8 mouse cellular contexts compared by ENCODE assay signal in the genomic region with DNA sequence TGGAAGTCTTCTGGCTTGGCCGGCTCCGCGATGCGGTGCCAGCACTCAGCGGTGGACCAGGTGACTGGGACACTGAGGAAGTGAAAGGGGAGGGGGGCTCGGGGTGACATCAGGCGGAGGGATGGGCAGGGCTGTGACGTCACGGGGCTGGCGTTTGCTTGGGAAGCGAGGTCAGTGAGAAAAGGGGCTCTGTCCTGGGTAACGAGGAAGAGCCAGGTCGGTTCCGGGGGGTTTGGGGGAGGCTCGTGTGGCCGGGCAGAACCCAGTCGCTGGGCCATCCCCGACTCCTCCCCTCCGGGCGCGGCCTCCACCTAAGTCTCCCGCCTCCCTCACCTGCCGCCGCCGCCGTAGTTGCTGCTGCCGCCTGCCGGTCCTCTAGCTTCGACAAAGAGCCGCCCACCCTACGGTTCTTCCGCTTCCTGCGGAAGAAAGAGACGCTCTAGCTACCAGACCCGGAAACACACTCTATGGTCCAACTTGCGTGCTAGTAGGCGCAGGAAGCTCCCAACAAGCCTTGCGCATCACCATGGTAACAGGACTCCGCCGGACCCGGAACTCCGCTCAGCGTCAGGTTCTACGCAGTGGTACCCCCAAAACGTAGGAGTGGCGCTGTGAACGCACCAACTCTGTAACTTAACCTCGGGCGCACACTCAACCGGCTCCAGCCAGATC. TPM values are rescaled to one million over a fixed set of nuclear protein-coding genes. Genes with fewer than 3 reads are reported as not detected.
DNase-seq lines count a peak whose midpoint lies in the region; ATAC-seq and TF ChIP-seq lines count a peak whose summit lies in the region.

A gene (minus strand): TSS at position 414 of the 672 bp plus-strand sequence.

- TF ChIP-seq CTCF in ES-Bruce4 (IDR thresholded peaks at IDR 0.05; ENCODE audit: low read depth, low read length), result peak; percentile 13

- DNase-seq in heart, postnatal 10 days, result peak; percentile 95 to 97
- peak; percentile 95 for DNase-seq in layer of hippocampus, adult 11-12 months (ENCODE audit: low spot score)
- peak; percentile 97 to 98 for DNase-seq in lung, adult 18-20 months
- peak; percentile 96 for DNase-seq in testis, postnatal 14 days (ENCODE audit: low spot score)

- TF ChIP-seq POLR2A in ES-Bruce4 (IDR thresholded peaks at IDR 0.05; ENCODE audit: insufficient read depth, low read length), result peak; percentile 96

- no peaks in the 10 kb centered on the region for H3K27me3 ChIP-seq in ES-Bruce4 (ENCODE audit: control insufficient read depth, insufficient read depth, low read length, poor library complexity, severe bottlenecking)
- no peaks in the 10 kb centered on the region for H3K27me3 ChIP-seq in forebrain, embryonic 13.5 days
- no peaks in the 10 kb centered on the region for H3K27me3 ChIP-seq in neural tube, embryonic 15.5 days (replicated peaks)

- ATAC-seq in cerebellum, adult (ENCODE audit: insufficient number of reproducible peaks, low FRiP score, low TSS enrichment), result peak; percentile 79
- peak; percentile 90 for ATAC-seq in forebrain, embryonic 13.5 days
- ATAC-seq in neural tube, embryonic 15.5 days (ENCODE audit: low FRiP score), result peak; percentile 90

- peak within 1 kb of the TSS; percentile 96 for H3K27ac ChIP-seq in ES-Bruce4 (ENCODE audit: insufficient read depth, low read length)
- peak within 1 kb of the TSS; percentile 95 for H3K27ac ChIP-seq in forebrain, embryonic 13.5 days
- peak within 1 kb of the TSS; percentile 98 for H3K27ac ChIP-seq in neural tube, embryonic 15.5 days (replicated peaks)

- peak; percentile 59; the same call in 1 of the 2 replicates for TF ChIP-seq EP300 in ES-Bruce4 (IDR thresholded peaks at IDR 0.05; ENCODE audit: insufficient read depth, low read depth, low read length)

- H3K36me3 ChIP-seq in ES-Bruce4 (ENCODE audit: control insufficient read depth, insufficient read depth, low read length, poor library complexity, severe bottlenecking), result peaks cover 36% of the 10 kb centered on the region
- peaks cover 33% of the 10 kb centered on the region for H3K36me3 ChIP-seq in forebrain, embryonic 13.5 days (ENCODE audit: poor library complexity, severe bottlenecking)
- peaks cover 31% of the 10 kb centered on the region for H3K36me3 ChIP-seq in neural tube, embryonic 15.5 days

- no peaks in the 10 kb centered on the region for H3K9me3 ChIP-seq in ES-Bruce4 (replicated peaks; ENCODE audit: control insufficient read depth, insufficient read depth, low read length, poor library complexity, severe bottlenecking)
- no peaks in the 10 kb centered on the region for H3K9me3 ChIP-seq in forebrain, embryonic 13.5 days (replicated peaks)
- no peaks in the 10 kb centered on the region for H3K9me3 ChIP-seq in neural tube, embryonic 15.5 days (replicated peaks)

- intact Hi-C loops in heart, postnatal 10 days (cut with DNase I), result no loop called here

- H3K4me2 ChIP-seq in forebrain, embryonic 13.5 days, result peak within 1 kb of the TSS; percentile 89
- peak within 1 kb of the TSS; percentile 85 for H3K4me2 ChIP-seq in neural tube, embryonic 15.5 days

- H3K9ac ChIP-seq in ES-Bruce4 (ENCODE audit: low read depth, poor library complexity, severe bottlenecking), result peak within 1 kb of the TSS; percentile 100
- H3K9ac ChIP-seq in forebrain, embryonic 13.5 days, result peak within 1 kb of the TSS; percentile 94
- peak within 1 kb of the TSS; percentile 78 for H3K9ac ChIP-seq in neural tube, embryonic 15.5 days (replicated peaks)

- H3K4me1 ChIP-seq in ES-Bruce4 (ENCODE audit: control insufficient read depth, insufficient read depth, low read length), result no peaks in the 10 kb centered on the region
- H3K4me1 ChIP-seq in forebrain, embryonic 13.5 days, result peaks cover 26% of the 10 kb centered on the region
- H3K4me1 ChIP-seq in neural tube, embryonic 15.5 days, result peaks cover 34% of the 10 kb centered on the region

- under 1% methylated on average over 39 of the region's 50 CpGs for WGBS in forebrain, embryonic 13.5 days
- WGBS in neural tube, embryonic 15.5 days, result under 1% methylated on average over 47 of the region's 50 CpGs

- H3K4me3 ChIP-seq in ES-Bruce4 (ENCODE audit: low read depth, low read length), result peak within 1 kb of the TSS; percentile 87
- H3K4me3 ChIP-seq in forebrain, embryonic 13.5 days, result peak within 1 kb of the TSS; percentile 77
- peak within 1 kb of the TSS; percentile 71 for H3K4me3 ChIP-seq in neural tube, embryonic 15.5 days (replicated peaks)

RNA-seq across cellular contexts. Expression of the gene that starts here (rescaled TPM):
- polyA plus RNA-seq in ES-Bruce4 (2011; ENCODE audit: insufficient read depth, insufficient read length, low read depth, missing spikeins), result 22.4 and 24.6 TPM in 2 replicates
- polyA plus RNA-seq in forebrain, embryonic 13.5 days (2015; fragmentation: Nextera tagmentation; extraction: Ambion mirVana), result 18.3 and 19.4 TPM in 2 replicates
- 10 to 100 TPM in 1 of 2 experiments, 1 to 10 TPM in 1; 9.8 to 10.1 TPM for total RNA-seq in heart, postnatal 10 days (2021)
- polyA plus RNA-seq in neural tube, embryonic 15.5 days (2015; fragmentation: Nextera tagmentation; extraction: Ambion mirVana), result 16.0 and 16.2 TPM in 2 replicates

Comparison
In these comparisons a context has a peak if more than half of its experiments do, and no peak if none do; other contexts are left out.
1. Peak in every context shown above with its lines: DNase-seq, ATAC-seq, H3K4me3 ChIP-seq and H3K27ac ChIP-seq.